Mouse (Mus musculus) embryonic facial prominence, embryonic 14.5 days (tissue): ENCODE measurements around the gene Asb8. TPM values are rescaled to one million over a fixed set of nuclear protein-coding genes. Genes with fewer than 3 reads are reported as not detected.

Experiments used
- ATAC-seq: fragments of 200-750 bp; cut with Nextera tagmentation; 2 replicates; pipeline ENCODE4 v1.8.0; 2017; ENCODE audit warnings: low read depth, moderate number of reproducible peaks, moderate TSS enrichment
- DNase-seq: peaks from one replicate; pipeline ENCODE4 v3.0.0-alpha.2; 2015; ENCODE audit warnings: low spot score
- H3K27ac ChIP-seq: fragments of 300-500 bp; sonication (generic); replicated peaks from 2 replicates; pipeline ENCODE4 v1.5.1; 2014; ENCODE audit warnings: low read depth, mild to moderate bottlenecking, low read length, moderate library complexity
- H3K27me3 ChIP-seq: fragments of 300-500 bp; sonication (generic); replicated peaks from 2 replicates; pipeline ENCODE4 v1.6.1; 2014; ENCODE audit warnings: low read length; ENCODE audit not compliant: control insufficient read depth, insufficient read depth
- H3K36me3 ChIP-seq: fragments of 300-500 bp; sonication (generic); 2 replicates; pipeline ENCODE4 v1.6.1; 2014; ENCODE audit warnings: low read length, mixed read lengths; ENCODE audit not compliant: control insufficient read depth, insufficient read depth
- H3K4me1 ChIP-seq: fragments of 300-500 bp; sonication (generic); 2 replicates; pipeline ENCODE4 v1.6.1; 2014; ENCODE audit warnings: antibody characterized with exemption, low read length; ENCODE audit not compliant: control insufficient read depth, insufficient read depth
- H3K4me2 ChIP-seq: fragments of 300-500 bp; sonication (generic); 2 replicates; pipeline ENCODE4 v1.6.1; 2014; ENCODE audit warnings: low read depth, mild to moderate bottlenecking, low read length, moderate library complexity, mixed read lengths
- H3K4me3 ChIP-seq: fragments of 300-500 bp; sonication (generic); 2 replicates; pipeline ENCODE4 v1.5.1; 2014; ENCODE audit warnings: low read depth, mild to moderate bottlenecking, low read length
- H3K9ac ChIP-seq: fragments of 300-500 bp; sonication (generic); 2 replicates; pipeline ENCODE4 v1.6.1; 2014; ENCODE audit warnings: low read depth, mild to moderate bottlenecking, low read length, moderate library complexity, mixed read lengths
- H3K9me3 ChIP-seq: fragments of 300-500 bp; sonication (generic); 2 replicates; pipeline ENCODE4 v1.6.1; 2016; ENCODE audit warnings: low read length; ENCODE audit not compliant: control insufficient read depth
- WGBS: fragments of 180-500 bp; shearing (Covaris S2); extraction: QIAGEN DNeasy Blood & Tissue Kit; methylation state at CpG from one replicate; pipeline ENCODE4 v1.1.7; 2014; 5-methylcytosine and 5-hydroxymethylcytosine counted together
- polyA plus RNA-seq: library from polyadenylated mRNA; unstranded; fragments of >200 nt; fragmentation: Nextera tagmentation; extraction: Ambion mirVana; gene quantifications from 2 replicates; pipeline ENCODE4 v1.2.1, GENCODE M21; 2014

Gene Asb8
- polyA plus RNA-seq, 1 experiment from 2014 or later: 58.4 TPM

GRCm38 (mm10) chr15:98166963-98167644, 1.7 kb upstream of the Asb8 start, which contains the start of gene Ccdc184:
Gene Ccdc184, plus strand, starts transcription at chr15:98167158.
- ATAC-seq (peak; percentile 64; the same call in 1 of the 2 replicates), DNase-seq (no peak)
- peak within 1 kb of the TSS; percentile 45 for H3K4me3 ChIP-seq
- 2% methylated on average over 18 of the region's 18 CpGs for WGBS
- H3K27ac ChIP-seq: no peak within 1 kb of the TSS; the same call in 1 of the 2 replicates
- H3K27me3 ChIP-seq: peaks cover 65% of the 10 kb centered on the region
- H3K4me2 ChIP-seq: peak within 1 kb of the TSS; percentile 73
- no peaks in the 10 kb centered on the region for H3K4me1 ChIP-seq
- no peaks in the 10 kb centered on the region for H3K9me3 ChIP-seq
- no peaks in the 10 kb centered on the region for H3K36me3 ChIP-seq
- H3K9ac ChIP-seq: peak within 1 kb of the TSS; percentile 38; the same call in 1 of the 2 replicates

GRCm38 (mm10) chr15:98162561-98162960, 2.9 kb downstream of the Asb8 start:
- Histone ChIP-seq H3K4me2 (no peak overlapping the region), H3K4me3 (no peak overlapping the region), H3K4me1 (no peaks in the 10 kb centered on the region), H3K27me3 (peaks cover 22% of the 10 kb centered on the region), H3K9ac (no peak overlapping the region), H3K9me3 (no peaks in the 10 kb centered on the region), H3K36me3 (no peaks in the 10 kb centered on the region), H3K27ac (no peak overlapping the region)
- 73% methylated on average over 4 of the region's 4 CpGs for WGBS
- ATAC-seq: no peak
- DNase-seq: no peak

- Histone ChIP-seq H3K36me3 (no peaks in the 10 kb centered on the region), H3K9me3 (no peaks in the 10 kb centered on the region), H3K27ac (no peak overlapping the region), H3K9ac (no peak overlapping the region), H3K4me3 (no peak overlapping the region), H3K27me3 (peaks cover 8% of the 10 kb centered on the region; the same call in 1 of the 2 replicates), H3K4me1 (no peaks in the 10 kb centered on the region), H3K4me2 (no peak overlapping the region)
- WGBS: 61% methylated on average over 19 of the region's 19 CpGs
- ATAC-seq (no peak), DNase-seq (no peak)
These were observed 4.2 kb downstream of the Asb8 start for GRCm38 (mm10) chr15:98161026-98161805.

- H3K4me2 ChIP-seq: no peak overlapping the region
- H3K4me1 ChIP-seq: no peaks in the 10 kb centered on the region
- DNase-seq (no peak), ATAC-seq (no peak)
- H3K9me3 ChIP-seq: no peaks in the 10 kb centered on the region
- H3K36me3 ChIP-seq: no peaks in the 10 kb centered on the region
- no peak overlapping the region for H3K9ac ChIP-seq
- H3K4me3 ChIP-seq: no peak overlapping the region
- 61% methylated on average over 1 of the region's 1 CpGs for WGBS
- no peak overlapping the region for H3K27ac ChIP-seq
- H3K27me3 ChIP-seq: no peaks in the 10 kb centered on the region
These were observed 8.2 kb downstream of the Asb8 start for GRCm38 (mm10) chr15:98157253-98157652.

GRCm38 (mm10) chr15:98155944-98156343, 9.5 kb downstream of the Asb8 start:
- Histone ChIP-seq H3K4me3 (no peak overlapping the region), H3K27ac (no peak overlapping the region), H3K9ac (no peak overlapping the region), H3K9me3 (no peaks in the 10 kb centered on the region), H3K27me3 (no peaks in the 10 kb centered on the region), H3K4me1 (no peaks in the 10 kb centered on the region), H3K4me2 (no peak overlapping the region), H3K36me3 (no peaks in the 10 kb centered on the region)
- no peak for ATAC-seq
- WGBS: 53% methylated on average over 4 of the region's 4 CpGs
- DNase-seq: no peak

GRCm38 (mm10) chr15:98155272-98155671, 10.2 kb downstream of the Asb8 start:
- ATAC-seq (no peak), DNase-seq (no peak)
- WGBS: 85% methylated on average over 5 of the region's 5 CpGs
- Histone ChIP-seq H3K36me3 (no peaks in the 10 kb centered on the region), H3K9me3 (no peaks in the 10 kb centered on the region), H3K9ac (no peak overlapping the region), H3K4me2 (no peak overlapping the region), H3K4me3 (no peak overlapping the region), H3K27ac (no peak overlapping the region), H3K4me1 (no peaks in the 10 kb centered on the region), H3K27me3 (no peaks in the 10 kb centered on the region)

- no peak overlapping the region for H3K4me2 ChIP-seq
- no peak overlapping the region for H3K9ac ChIP-seq
- no peaks in the 10 kb centered on the region for H3K36me3 ChIP-seq
- H3K9me3 ChIP-seq: no peaks in the 10 kb centered on the region
- no peaks in the 10 kb centered on the region for H3K4me1 ChIP-seq
- no peak overlapping the region for H3K27ac ChIP-seq
- ATAC-seq (no peak), DNase-seq (no peak)
- H3K27me3 ChIP-seq: no peaks in the 10 kb centered on the region
- 85% methylated on average over 3 of the region's 3 CpGs for WGBS
- H3K4me3 ChIP-seq: no peak overlapping the region
These were observed 10.8 kb downstream of the Asb8 start for GRCm38 (mm10) chr15:98154631-98155030.

- 65% methylated on average over 4 of the region's 4 CpGs for WGBS
- H3K4me2 ChIP-seq: no peak overlapping the region
- H3K4me1 ChIP-seq: no peaks in the 10 kb centered on the region
- H3K27me3 ChIP-seq: no peaks in the 10 kb centered on the region
- H3K4me3 ChIP-seq: no peak overlapping the region
- no peaks in the 10 kb centered on the region for H3K36me3 ChIP-seq
- H3K9me3 ChIP-seq: no peaks in the 10 kb centered on the region
- H3K27ac ChIP-seq: no peak overlapping the region
- H3K9ac ChIP-seq: no peak overlapping the region
- ATAC-seq (no peak), DNase-seq (no peak)
These were observed 11.3 kb downstream of the Asb8 start for GRCm38 (mm10) chr15:98154146-98154545.
